Mouse (Mus musculus) frontal cortex, adult 2 months (tissue): ENCODE measurements around the gene Ano10. TPM values are rescaled to one million over a fixed set of nuclear protein-coding genes. Genes with fewer than 3 reads are reported as not detected.
"Not testable (repeated sequence)": the region's sequence is repeated elsewhere in the genome, so short reads cannot be mapped to it uniquely, and the experiment has no call there.

Experiments
- DNase-seq, 2 experiments: peaks; one replicate each; pipeline ENCODE4 v3.0.0; 2022; ENCODE audit warnings: low spot score in 1 of 2; ENCODE audit errors: extremely low spot score in 1 of 2
- polyA plus RNA-seq: library from polyadenylated mRNA; depleted of rRNA; stranded (reverse); fragments of >200 nt; gene quantifications from 2 replicates; pipeline ENCODE4 v1.2.3, GENCODE M21; 2012

The Ano10 gene
- polyA plus RNA-seq, 1 experiment, result 31.5 TPM

DNA sequence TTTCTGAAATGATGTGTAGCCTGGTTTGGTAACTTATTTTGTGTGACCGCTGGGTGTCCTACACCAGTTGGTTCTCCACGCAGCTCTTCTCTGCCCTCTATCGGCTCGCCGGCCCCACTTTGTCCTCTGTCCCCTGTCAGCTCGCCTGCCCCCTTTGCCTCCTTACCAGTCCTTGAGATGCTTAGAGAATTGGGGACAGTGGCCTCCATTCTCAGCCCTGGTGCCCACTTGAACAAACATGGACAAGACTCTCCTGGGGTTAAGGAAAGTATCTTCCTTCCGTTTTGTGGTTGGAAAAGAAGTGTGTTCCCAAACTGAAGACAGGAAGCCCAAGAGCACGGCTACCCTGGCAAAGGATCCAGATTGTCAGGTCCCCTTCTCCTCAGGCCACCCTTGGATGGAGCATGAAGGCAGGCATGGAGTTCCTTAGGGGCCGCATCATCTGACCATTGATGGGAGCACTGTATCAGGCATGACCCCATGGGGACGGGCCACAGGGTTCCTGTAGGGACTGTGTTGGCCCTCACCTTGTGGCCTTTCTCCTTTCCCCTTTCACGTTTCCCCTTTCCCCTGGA, 121.5 kb downstream of the Ano10 start:
- DNase-seq, result no peak

- DNase-seq, result no peak
Observed at GRCm38 (mm10) chr9:122169901-122170300, 124.3 kb downstream of the Ano10 start.

DNA sequence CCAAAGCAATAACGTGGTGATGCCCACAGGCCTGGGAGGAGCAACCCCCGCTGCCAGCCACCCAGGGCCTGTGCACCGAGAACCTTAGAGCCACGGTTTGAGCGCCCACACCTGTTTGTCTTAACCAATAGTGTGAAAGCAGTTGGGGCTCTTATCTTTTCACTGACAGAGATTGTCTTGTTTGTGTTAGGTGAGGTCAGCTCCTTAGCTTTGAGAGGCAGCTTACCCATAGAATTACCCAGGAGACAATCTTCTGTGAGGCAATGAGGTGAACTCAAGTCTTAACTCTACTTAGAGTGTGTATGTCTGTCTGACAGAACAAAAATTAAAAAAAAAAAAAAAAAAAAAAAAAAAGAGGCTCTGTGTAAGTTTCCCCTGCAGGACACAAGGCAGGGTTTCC, 126.5 kb downstream of the Ano10 start:
- not testable (repeated sequence) for DNase-seq

GRCm38 (mm10) chr9:122164535-122164934, 129.7 kb downstream of the Ano10 start:
- no peak for DNase-seq

GRCm38 (mm10) chr9:122157079-122157441, 137.2 kb downstream of the Ano10 start:
- peak; percentile 46 to 55 for DNase-seq

GRCm38 (mm10) chr9:122156389-122157078, 137.7 kb downstream of the Ano10 start:
- DNase-seq, result no peak

DNA sequence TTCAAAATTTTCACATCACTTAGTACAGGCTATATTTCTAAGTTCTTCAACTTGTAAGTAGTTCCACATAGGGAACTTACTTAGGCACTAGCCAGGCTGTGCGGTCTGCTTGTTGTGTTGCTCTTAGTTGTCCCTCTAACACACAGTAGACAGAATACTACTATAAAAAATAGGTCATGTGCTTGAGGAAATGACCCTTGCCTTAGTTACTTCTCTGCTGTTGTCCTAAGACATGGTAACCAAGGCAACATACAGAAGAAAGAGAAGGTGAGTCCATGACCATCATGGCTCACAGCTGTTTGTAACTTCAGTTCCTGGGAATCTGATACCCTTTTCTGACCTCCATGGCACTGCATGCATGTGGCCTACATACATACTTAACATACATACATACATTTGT, 139.0 kb downstream of the Ano10 start:
- no peak for DNase-seq

- DNase-seq, result no peak
Observed at GRCm38 (mm10) chr9:122153436-122153835, 140.8 kb downstream of the Ano10 start.

GRCm38 (mm10) chr9:122152501-122152900, 141.7 kb downstream of the Ano10 start:
- DNase-seq, result no peak

- no peak for DNase-seq
Observed at GRCm38 (mm10) chr9:122152063-122152462, 142.2 kb downstream of the Ano10 start.

GRCm38 (mm10) chr9:122149997-122150826, 144.0 kb downstream of the Ano10 start:
- no peak for DNase-seq

GRCm38 (mm10) chr9:122148356-122148755, 145.9 kb downstream of the Ano10 start:
- DNase-seq, result no peak

GRCm38 (mm10) chr9:122146124-122146870, 147.9 kb downstream of the Ano10 start:
- DNase-seq, result no peak

- no peak for DNase-seq
Observed at GRCm38 (mm10) chr9:122145677-122146076, 148.5 kb downstream of the Ano10 start.

DNA sequence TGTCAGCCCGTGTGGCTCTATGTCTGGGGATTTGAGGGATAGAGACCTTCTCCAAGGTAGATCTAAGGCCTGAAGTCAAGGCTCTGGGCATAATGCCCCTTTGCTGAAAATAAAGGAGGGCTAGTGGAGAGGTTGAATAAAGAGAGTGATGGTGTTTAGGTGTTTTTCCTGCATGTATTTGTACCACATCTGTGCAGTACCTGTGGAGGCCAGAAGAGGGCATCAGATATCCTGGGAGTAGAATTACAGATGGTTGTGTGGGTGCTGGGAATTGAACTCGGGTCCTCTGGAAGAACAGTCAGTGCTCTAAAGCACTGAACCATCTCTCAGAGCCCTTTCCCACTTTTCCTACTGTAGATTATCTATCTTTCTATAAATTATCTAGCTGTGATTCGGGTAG, 149.4 kb downstream of the Ano10 start:
- DNase-seq, result no peak

DNA sequence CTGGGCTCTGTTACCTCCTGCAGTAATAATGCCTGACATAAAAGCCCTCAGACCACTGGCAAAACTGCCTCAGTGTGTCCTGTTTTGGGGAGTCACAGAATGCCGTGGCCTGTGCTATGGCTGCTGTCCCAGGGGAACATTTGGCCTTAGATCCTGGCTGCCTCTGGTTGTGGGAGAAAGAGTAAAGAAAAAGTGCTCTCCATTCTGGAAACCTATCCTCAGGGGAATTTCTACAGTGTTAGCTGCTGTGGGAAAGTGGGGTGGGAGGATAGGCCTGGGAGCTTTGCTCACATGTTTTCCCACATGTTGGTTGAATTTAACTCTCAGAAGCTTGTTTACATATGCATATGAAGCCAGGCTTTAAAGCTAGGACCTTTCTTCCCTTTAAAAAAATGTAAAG, 151.0 kb downstream of the Ano10 start:
- DNase-seq, result no peak

GRCm38 (mm10) chr9:122139236-122139635, 155.0 kb downstream of the Ano10 start:
- DNase-seq, result no peak

DNA sequence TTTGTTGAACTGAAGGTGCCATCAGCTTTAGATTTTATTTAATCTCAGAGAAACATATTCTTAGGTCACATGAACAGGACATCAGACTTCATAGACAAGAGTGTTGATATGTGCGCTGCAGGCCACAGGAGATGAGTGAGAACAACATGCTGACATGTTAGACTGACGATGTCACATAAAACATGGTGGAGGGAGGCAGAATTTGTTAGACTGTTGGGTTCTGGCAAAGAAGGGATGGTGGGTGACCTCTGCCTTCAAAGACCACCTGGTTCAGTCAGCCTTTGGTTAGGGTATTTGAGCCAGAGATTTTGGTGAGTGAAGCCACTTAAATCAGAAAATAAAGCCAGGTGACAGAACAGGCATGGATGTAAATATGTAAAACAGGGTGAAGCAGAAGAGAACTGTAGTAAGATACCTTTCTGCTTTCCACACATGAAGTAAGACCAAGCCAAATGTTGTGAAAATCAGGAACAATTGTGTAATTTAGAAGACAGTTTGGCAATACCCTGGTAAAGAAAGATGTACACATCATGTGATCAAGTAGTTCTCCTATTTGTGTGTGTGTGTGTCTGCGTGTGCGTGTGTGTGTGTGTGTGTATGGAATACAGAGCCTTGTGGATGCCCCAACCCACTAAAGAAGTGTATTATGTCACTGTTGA, 155.7 kb downstream of the Ano10 start:
- DNase-seq, result no peak

DNA sequence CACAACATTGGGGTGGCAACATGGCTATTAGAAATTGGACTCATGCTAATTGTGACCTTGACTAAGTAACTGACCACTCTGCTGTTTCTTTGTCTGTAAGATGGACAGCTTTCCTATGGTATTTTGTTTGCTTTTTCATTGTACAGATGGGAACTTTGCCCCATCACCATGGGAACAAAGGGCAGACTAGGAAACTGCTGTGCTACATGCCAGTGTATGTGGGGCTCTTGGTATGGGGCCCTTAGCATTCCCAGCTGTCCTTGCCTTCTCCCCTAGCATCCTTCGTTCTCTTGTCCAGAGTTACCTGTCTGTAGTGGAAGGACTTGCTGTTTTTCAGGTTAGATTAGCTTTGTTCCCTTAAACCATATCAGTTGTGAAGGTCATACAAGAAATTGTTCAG, 156.3 kb downstream of the Ano10 start:
- DNase-seq, result no peak

DNA sequence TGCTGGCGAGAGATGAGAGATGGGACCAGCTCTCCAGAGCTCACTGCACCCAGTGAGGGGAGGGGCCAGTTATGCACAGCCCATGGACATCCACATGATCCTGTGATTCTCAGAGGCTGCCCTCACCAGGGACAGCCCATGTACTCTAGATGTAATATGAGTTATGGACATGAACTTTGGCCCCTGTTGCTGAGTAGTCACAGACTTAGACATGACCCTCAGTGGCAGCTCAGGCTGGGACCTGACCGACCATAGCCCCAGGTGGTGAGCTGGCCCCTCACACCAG, 158.4 kb downstream of the Ano10 start:
- DNase-seq, result no peak
